Mouse (Mus musculus) embryonic facial prominence, embryonic 13.5 days (tissue): Measurements from ENCODE around the gene Gm28048. TPM values are rescaled to one million over a fixed set of nuclear protein-coding genes. Genes with fewer than 3 reads are reported as not detected.

Experiments
- ATAC-seq: fragments of 200-750 bp; cut with Nextera tagmentation; 2 replicates; pipeline ENCODE4 v1.8.0; 2017; ENCODE audit warnings: low read depth; ENCODE audit not compliant: insufficient number of reproducible peaks, insufficient read depth, low FRiP score, low TSS enrichment
- H3K27ac ChIP-seq: fragments of 300-500 bp; sonication (generic); 2 replicates; pipeline ENCODE4 v1.5.1; 2015; ENCODE audit warnings: moderate library complexity, mild to moderate bottlenecking, inconsistent platforms
- H3K27me3 ChIP-seq: fragments of 300-500 bp; sonication (generic); 2 replicates; pipeline ENCODE4 v1.6.1; 2015; ENCODE audit warnings: mild to moderate bottlenecking, inconsistent platforms
- H3K36me3 ChIP-seq: fragments of 300-500 bp; sonication (generic); 2 replicates; pipeline ENCODE4 v1.6.1; 2015; ENCODE audit warnings: mild to moderate bottlenecking, inconsistent platforms
- H3K4me1 ChIP-seq: fragments of 300-500 bp; sonication (generic); 2 replicates; pipeline ENCODE4 v1.6.1; 2015; ENCODE audit warnings: inconsistent platforms
- H3K4me2 ChIP-seq: fragments of 300-500 bp; sonication (generic); 2 replicates; pipeline ENCODE4 v1.6.1; 2015; ENCODE audit warnings: moderate library complexity, mild to moderate bottlenecking, inconsistent platforms
- H3K4me3 ChIP-seq: fragments of 300-500 bp; sonication (generic); 2 replicates; pipeline ENCODE4 v1.5.1; 2015; ENCODE audit warnings: mild to moderate bottlenecking, inconsistent platforms
- H3K9ac ChIP-seq: fragments of 300-500 bp; sonication (generic); 2 replicates; pipeline ENCODE4 v1.6.1; 2015; ENCODE audit warnings: mild to moderate bottlenecking, inconsistent platforms
- H3K9me3 ChIP-seq: fragments of 300-500 bp; sonication (generic); 2 replicates; pipeline ENCODE4 v1.6.1; 2016; ENCODE audit warnings: inconsistent platforms
- WGBS: fragments of 180-500 bp; shearing (Covaris S2); methylation state at CpG from one replicate; pipeline ENCODE4 v1.1.7; 2015; ENCODE audit warnings: mixed read lengths; 5-methylcytosine and 5-hydroxymethylcytosine counted together
- polyA plus RNA-seq: library from polyadenylated mRNA; unstranded; fragments of >200 nt; fragmentation: Nextera tagmentation; extraction: Ambion mirVana; gene quantifications from 2 replicates; pipeline ENCODE4 v1.2.1, GENCODE M21; 2015

Gene Gm28048
- 8.6 and 12.3 TPM in 2 replicates for polyA plus RNA-seq

- Histone ChIP-seq H3K36me3 (peaks cover 13% of the 10 kb centered on the region), H3K27ac (peak within 1 kb of the TSS; percentile 98), H3K4me3 (peak within 1 kb of the TSS; percentile 70), H3K4me1 (peaks cover 21% of the 10 kb centered on the region), H3K27me3 (no peaks in the 10 kb centered on the region), H3K9me3 (no peaks in the 10 kb centered on the region), H3K9ac (peak within 1 kb of the TSS; percentile 86), H3K4me2 (peak within 1 kb of the TSS; percentile 78)
- WGBS, result 2% methylated on average over 42 of the region's 42 CpGs
- ATAC-seq, result peak; percentile 90
These were observed at the start of gene Gm28048, which contains the start of gene Commd1 for GRCm38 (mm10) chr11:22981984-22982757. Gene Gm28048, minus strand, starts transcription at chr11:22982090. Gene Commd1, minus strand, starts transcription at chr11:22982382.

DNA sequence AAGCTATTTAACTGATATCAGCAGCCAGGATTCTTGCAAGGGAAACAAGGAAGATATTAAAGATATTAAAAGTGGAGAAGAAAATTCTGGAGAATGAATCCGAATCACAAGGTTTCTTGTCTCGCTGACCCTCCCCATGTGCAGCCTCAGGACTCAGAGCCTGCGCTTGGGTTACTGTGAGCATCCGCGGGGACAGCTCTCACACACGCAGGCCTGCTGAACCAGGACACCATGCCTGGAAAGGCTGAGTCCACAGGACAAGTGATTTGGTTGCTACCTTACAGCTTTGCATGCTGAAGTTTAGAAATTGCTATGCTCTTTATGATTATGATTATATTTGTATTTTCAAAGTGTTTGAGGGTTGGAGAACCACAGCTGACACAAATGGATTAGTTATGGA lies 47.5 kb upstream of the Gm28048 start:
- Histone ChIP-seq H3K9ac (no peak overlapping the region), H3K27me3 (no peaks in the 10 kb centered on the region), H3K27ac (no peak overlapping the region), H3K4me1 (no peaks in the 10 kb centered on the region), H3K36me3 (no peaks in the 10 kb centered on the region), H3K4me3 (no peak overlapping the region), H3K9me3 (no peaks in the 10 kb centered on the region), H3K4me2 (no peak overlapping the region)
- 76% methylated on average over 6 of the region's 6 CpGs for WGBS
- ATAC-seq, result no peak

GRCm38 (mm10) chr11:23028957-23029356 lies 47.1 kb upstream of the Gm28048 start:
- no peaks in the 10 kb centered on the region for H3K9me3 ChIP-seq
- no peaks in the 10 kb centered on the region for H3K27me3 ChIP-seq
- ATAC-seq, result no peak
- no peak overlapping the region for H3K27ac ChIP-seq
- no peak overlapping the region for H3K4me3 ChIP-seq
- 58% methylated on average over 3 of the region's 3 CpGs for WGBS
- no peaks in the 10 kb centered on the region for H3K36me3 ChIP-seq
- no peak overlapping the region for H3K9ac ChIP-seq
- no peak overlapping the region for H3K4me2 ChIP-seq
- H3K4me1 ChIP-seq, result no peaks in the 10 kb centered on the region

DNA sequence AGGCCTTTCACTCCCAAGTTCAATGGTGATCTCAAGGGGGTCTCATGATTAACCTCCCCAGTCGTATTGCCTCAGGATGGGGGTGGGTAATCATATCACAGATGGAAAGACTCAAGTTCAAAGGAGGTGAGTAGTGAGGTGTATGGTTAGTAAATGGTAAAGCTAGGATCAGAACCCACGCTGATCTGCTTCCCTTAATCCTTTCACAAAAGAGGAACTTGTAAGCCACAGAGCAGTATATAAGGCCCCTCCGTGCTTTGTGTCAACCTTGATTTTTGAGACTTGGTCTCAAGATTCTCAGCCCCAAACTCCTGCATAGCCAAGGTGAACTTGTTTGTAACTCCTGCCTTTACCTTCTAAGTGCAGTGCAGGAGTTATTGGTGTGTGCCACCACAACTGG lies 42.3 kb upstream of the Gm28048 start:
- H3K9me3 ChIP-seq, result no peaks in the 10 kb centered on the region
- H3K4me1 ChIP-seq, result no peaks in the 10 kb centered on the region
- WGBS, result 70% methylated on average over 3 of the region's 3 CpGs
- H3K27me3 ChIP-seq, result no peaks in the 10 kb centered on the region
- H3K27ac ChIP-seq, result no peak overlapping the region
- no peak for ATAC-seq
- H3K9ac ChIP-seq, result no peak overlapping the region
- H3K4me2 ChIP-seq, result no peak overlapping the region
- no peaks in the 10 kb centered on the region for H3K36me3 ChIP-seq
- H3K4me3 ChIP-seq, result no peak overlapping the region

GRCm38 (mm10) chr11:23023155-23023554 lies 41.3 kb upstream of the Gm28048 start:
- 90% methylated on average over 2 of the region's 2 CpGs for WGBS
- no peaks in the 10 kb centered on the region for H3K36me3 ChIP-seq
- no peak overlapping the region for H3K4me2 ChIP-seq
- H3K27ac ChIP-seq, result no peak overlapping the region
- H3K4me3 ChIP-seq, result no peak overlapping the region
- no peak for ATAC-seq
- H3K27me3 ChIP-seq, result no peaks in the 10 kb centered on the region
- no peak overlapping the region for H3K9ac ChIP-seq
- no peaks in the 10 kb centered on the region for H3K4me1 ChIP-seq
- H3K9me3 ChIP-seq, result no peaks in the 10 kb centered on the region

GRCm38 (mm10) chr11:23020841-23021240 lies 39.0 kb upstream of the Gm28048 start:
- Histone ChIP-seq H3K9me3 (no peaks in the 10 kb centered on the region), H3K9ac (no peak overlapping the region), H3K27ac (no peak overlapping the region), H3K4me1 (no peaks in the 10 kb centered on the region), H3K27me3 (no peaks in the 10 kb centered on the region), H3K4me2 (no peak overlapping the region), H3K36me3 (no peaks in the 10 kb centered on the region), H3K4me3 (no peak overlapping the region)
- 89% methylated on average over 14 of the region's 14 CpGs for WGBS
- ATAC-seq, result no peak

DNA sequence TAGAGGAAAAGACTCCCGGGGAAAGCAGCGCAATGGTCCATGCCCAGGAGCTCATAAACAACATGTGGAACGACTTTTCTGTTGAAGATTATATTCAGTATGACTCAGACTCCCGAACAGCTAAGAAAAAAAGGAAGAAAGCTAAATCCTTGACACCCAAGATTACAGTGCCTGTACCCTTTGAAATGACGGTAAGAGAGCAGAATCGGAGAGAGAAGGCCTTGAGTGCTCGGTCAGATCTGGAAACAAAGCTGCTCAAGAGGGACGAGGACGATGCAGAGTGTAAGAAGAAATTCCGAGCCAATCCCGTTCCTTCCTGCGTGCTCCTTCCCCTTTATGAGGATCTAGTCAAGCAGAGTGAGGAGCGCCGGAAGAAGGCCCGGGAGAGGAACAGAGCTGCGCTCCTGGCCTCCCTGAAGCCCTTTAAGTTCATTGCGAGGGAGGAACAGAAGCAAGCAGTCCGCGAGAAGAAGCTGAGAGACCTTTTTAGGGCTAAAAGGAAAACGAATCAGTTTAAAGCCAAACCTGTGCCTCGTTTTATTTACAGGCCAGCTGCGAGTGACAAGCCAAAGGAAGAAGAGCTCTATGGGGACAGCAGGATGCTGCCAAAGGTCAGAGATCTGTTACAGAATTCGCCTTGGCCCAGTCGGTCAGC lies 38.4 kb upstream of the Gm28048 start:
- 0 out of 2 replicates have a peak overlapping the region, but pooled peaks have one; percentile 32 for H3K9ac ChIP-seq
- no peak for ATAC-seq

DNA sequence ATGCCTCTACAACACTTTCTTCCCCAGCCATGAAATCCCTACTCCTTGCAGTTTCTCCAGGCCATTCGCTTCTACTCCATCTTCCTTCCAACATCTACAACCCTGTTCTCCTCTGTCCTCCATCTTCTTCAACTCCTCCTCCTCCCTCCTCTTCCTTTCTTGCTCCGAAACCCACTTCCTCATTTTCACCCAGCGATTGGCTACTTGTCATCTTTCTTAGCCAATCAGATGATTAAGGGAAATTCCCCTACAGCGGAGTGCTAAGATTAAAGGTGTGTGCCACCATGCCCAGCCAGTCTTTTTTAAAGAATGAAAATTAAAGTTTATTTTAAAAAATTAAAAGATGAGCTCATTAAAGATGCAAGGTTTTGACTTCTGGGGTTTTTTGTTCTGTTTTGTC lies 36.1 kb upstream of the Gm28048 start:
- H3K9me3 ChIP-seq, result no peaks in the 10 kb centered on the region
- no peak overlapping the region for H3K9ac ChIP-seq
- 91% methylated on average over 4 of the region's 4 CpGs for WGBS
- no peaks in the 10 kb centered on the region for H3K36me3 ChIP-seq
- no peak overlapping the region for H3K27ac ChIP-seq
- H3K4me2 ChIP-seq, result no peak overlapping the region
- no peaks in the 10 kb centered on the region for H3K4me1 ChIP-seq
- H3K4me3 ChIP-seq, result no peak overlapping the region
- no peak for ATAC-seq
- no peaks in the 10 kb centered on the region for H3K27me3 ChIP-seq

More for the DNA sequence above, 38.4 kb upstream of the Gm28048 start:
- H3K4me2 ChIP-seq, result no peak overlapping the region
- no peak overlapping the region for H3K4me3 ChIP-seq
- H3K9me3 ChIP-seq, result no peaks in the 10 kb centered on the region
- H3K27me3 ChIP-seq, result no peaks in the 10 kb centered on the region
- no peak overlapping the region for H3K27ac ChIP-seq
- no peaks in the 10 kb centered on the region for H3K4me1 ChIP-seq
- 55% methylated on average over 24 of the region's 24 CpGs for whole genome bisulfite sequencing
- H3K36me3 ChIP-seq, result no peaks in the 10 kb centered on the region

DNA sequence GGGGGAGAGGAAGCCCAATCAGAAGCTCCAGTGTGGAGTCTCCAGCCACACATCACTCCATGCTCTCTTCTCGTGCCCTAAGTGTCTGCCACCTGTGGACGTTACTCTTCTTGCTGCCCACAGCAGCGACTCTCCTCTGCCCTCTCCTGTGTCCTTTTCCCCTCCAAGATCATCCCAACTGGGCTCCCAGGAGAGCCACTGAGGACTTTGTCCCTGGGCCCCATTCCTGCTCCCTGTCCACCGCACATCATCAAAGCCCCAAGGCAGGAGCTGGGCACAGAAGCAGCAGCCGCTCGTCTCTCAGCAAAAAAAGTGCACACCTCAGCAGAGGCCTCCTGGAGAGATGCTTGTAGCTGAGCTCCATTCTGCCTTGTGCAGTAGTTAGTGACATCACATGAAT lies 33.1 kb upstream of the Gm28048 start:
- 75% methylated on average over 6 of the region's 6 CpGs for WGBS
- no peak overlapping the region for H3K4me3 ChIP-seq
- no peak for ATAC-seq

GRCm38 (mm10) chr11:23013580-23014294 lies 31.8 kb upstream of the Gm28048 start:
- Histone ChIP-seq H3K4me1 (no peaks in the 10 kb centered on the region), H3K27me3 (no peaks in the 10 kb centered on the region), H3K36me3 (no peaks in the 10 kb centered on the region), H3K9me3 (no peaks in the 10 kb centered on the region), H3K27ac (no peak overlapping the region), H3K9ac (no peak overlapping the region), H3K4me2 (no peak overlapping the region), H3K4me3 (no peak overlapping the region)
- no peak for ATAC-seq
- 84% methylated on average over 4 of the region's 4 CpGs for WGBS

More for the DNA sequence above, 33.1 kb upstream of the Gm28048 start:
- H3K4me1 ChIP-seq, result no peaks in the 10 kb centered on the region
- no peaks in the 10 kb centered on the region for H3K27me3 ChIP-seq
- no peaks in the 10 kb centered on the region for H3K9me3 ChIP-seq
- H3K4me2 ChIP-seq, result no peak overlapping the region
- H3K9ac ChIP-seq, result no peak overlapping the region
- H3K36me3 ChIP-seq, result no peaks in the 10 kb centered on the region
- H3K27ac ChIP-seq, result no peak overlapping the region

GRCm38 (mm10) chr11:23013096-23013495 lies 31.2 kb upstream of the Gm28048 start:
- no peak for ATAC-seq
- Histone ChIP-seq H3K4me1 (no peaks in the 10 kb centered on the region), H3K9ac (no peak overlapping the region), H3K27me3 (no peaks in the 10 kb centered on the region), H3K4me2 (no peak overlapping the region), H3K9me3 (no peaks in the 10 kb centered on the region), H3K27ac (no peak overlapping the region), H3K36me3 (no peaks in the 10 kb centered on the region), H3K4me3 (no peak overlapping the region)
- 75% methylated on average over 1 of the region's 1 CpGs for WGBS
